Mouse (Mus musculus) embryonic facial prominence, embryonic 14.5 days (tissue): ENCODE data around the gene P3h2. TPM values are rescaled to one million over a fixed set of nuclear protein-coding genes. Genes with fewer than 3 reads are reported as not detected.

ENCODE experiments used
- ATAC-seq: fragments of 200-750 bp; cut with Nextera tagmentation; 2 replicates; pipeline ENCODE4 v1.8.0; 2017; ENCODE audit warnings: low read depth, moderate number of reproducible peaks, moderate TSS enrichment
- DNase-seq: peaks from one replicate; pipeline ENCODE4 v3.0.0-alpha.2; 2015; ENCODE audit warnings: low spot score
- H3K27ac ChIP-seq: fragments of 300-500 bp; sonication (generic); replicated peaks from 2 replicates; pipeline ENCODE4 v1.5.1; 2014; ENCODE audit warnings: low read depth, mild to moderate bottlenecking, low read length, moderate library complexity
- H3K27me3 ChIP-seq: fragments of 300-500 bp; sonication (generic); replicated peaks from 2 replicates; pipeline ENCODE4 v1.6.1; 2014; ENCODE audit warnings: low read length; ENCODE audit not compliant: control insufficient read depth, insufficient read depth
- H3K36me3 ChIP-seq: fragments of 300-500 bp; sonication (generic); 2 replicates; pipeline ENCODE4 v1.6.1; 2014; ENCODE audit warnings: low read length, mixed read lengths; ENCODE audit not compliant: control insufficient read depth, insufficient read depth
- H3K4me1 ChIP-seq: fragments of 300-500 bp; sonication (generic); 2 replicates; pipeline ENCODE4 v1.6.1; 2014; ENCODE audit warnings: antibody characterized with exemption, low read length; ENCODE audit not compliant: control insufficient read depth, insufficient read depth
- H3K4me2 ChIP-seq: fragments of 300-500 bp; sonication (generic); 2 replicates; pipeline ENCODE4 v1.6.1; 2014; ENCODE audit warnings: low read depth, mild to moderate bottlenecking, low read length, moderate library complexity, mixed read lengths
- H3K4me3 ChIP-seq: fragments of 300-500 bp; sonication (generic); 2 replicates; pipeline ENCODE4 v1.5.1; 2014; ENCODE audit warnings: low read depth, mild to moderate bottlenecking, low read length
- H3K9ac ChIP-seq: fragments of 300-500 bp; sonication (generic); 2 replicates; pipeline ENCODE4 v1.6.1; 2014; ENCODE audit warnings: low read depth, mild to moderate bottlenecking, low read length, moderate library complexity, mixed read lengths
- H3K9me3 ChIP-seq: fragments of 300-500 bp; sonication (generic); 2 replicates; pipeline ENCODE4 v1.6.1; 2016; ENCODE audit warnings: low read length; ENCODE audit not compliant: control insufficient read depth
- WGBS: fragments of 180-500 bp; shearing (Covaris S2); extraction: QIAGEN DNeasy Blood & Tissue Kit; methylation state at CpG from one replicate; pipeline ENCODE4 v1.1.7; 2014; 5-methylcytosine and 5-hydroxymethylcytosine counted together
- polyA plus RNA-seq: library from polyadenylated mRNA; unstranded; fragments of >200 nt; fragmentation: Nextera tagmentation; extraction: Ambion mirVana; gene quantifications from 2 replicates; pipeline ENCODE4 v1.2.1, GENCODE M21; 2014

Gene P3h2
- polyA plus RNA-seq, result 9.8 and 10.3 TPM in 2 replicates

DNA sequence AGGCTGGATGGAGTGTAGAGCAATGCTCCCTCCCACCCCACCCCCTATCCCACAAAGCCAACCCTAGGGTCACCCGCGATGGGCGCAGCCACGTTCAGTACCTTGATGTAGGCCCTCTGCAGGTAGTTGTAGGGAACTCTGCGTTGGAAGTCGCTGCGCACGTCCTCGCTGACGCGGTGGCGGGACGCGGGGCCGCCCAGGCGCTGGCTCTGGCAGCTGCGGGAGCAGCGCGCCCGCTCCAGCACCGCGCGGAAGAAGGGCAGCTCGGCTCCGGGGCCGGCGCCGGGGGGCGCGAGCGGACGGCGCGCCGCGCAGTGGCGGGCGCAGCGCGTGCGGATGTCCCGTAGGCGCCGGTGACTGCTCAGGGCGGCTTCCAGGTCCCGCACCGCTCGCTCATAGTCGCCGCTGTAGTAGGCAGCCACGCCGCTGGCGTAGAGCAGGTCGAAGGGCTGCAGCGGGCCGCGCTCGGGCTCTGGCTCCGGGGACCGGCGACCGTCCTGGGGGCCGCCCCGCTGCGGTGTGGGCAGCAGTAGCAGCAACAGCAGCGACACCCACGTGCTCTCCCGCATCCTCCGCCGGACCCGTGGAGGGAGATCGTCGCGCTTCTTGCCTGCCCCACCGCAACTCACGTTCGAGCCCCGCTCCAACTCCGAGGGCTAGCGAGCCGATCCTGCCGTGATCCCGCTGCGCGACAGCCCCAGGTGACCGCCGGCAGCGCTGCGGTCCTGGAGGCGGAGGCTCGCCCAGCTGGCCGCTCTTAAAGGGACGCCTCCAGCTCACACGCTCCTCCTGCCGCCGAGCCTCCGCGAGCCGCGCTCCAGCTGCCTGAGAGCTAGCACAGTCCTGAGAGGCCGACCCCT lies at the start of gene P3h2:
P3h2 (minus strand) TSS at position 670 of the 860 bp plus-strand sequence.
- ATAC-seq (peak; percentile 95), DNase-seq (peak; percentile 87)
- Histone ChIP-seq H3K36me3 (no peaks in the 10 kb centered on the region), H3K27me3 (no peaks in the 10 kb centered on the region), H3K4me3 (peak within 1 kb of the TSS; percentile 77), H3K9me3 (no peaks in the 10 kb centered on the region), H3K4me2 (peak within 1 kb of the TSS; percentile 90), H3K27ac (peak within 1 kb of the TSS; percentile 87), H3K4me1 (peaks cover 13% of the 10 kb centered on the region; the same call in 1 of the 2 replicates), H3K9ac (peak within 1 kb of the TSS; percentile 81)
- WGBS, result under 1% methylated on average over 31 of the region's 101 CpGs

GRCm38 (mm10) chr16:26152258-26152657 lies 46.7 kb upstream of the P3h2 start:
- Histone ChIP-seq H3K4me3 (no peak overlapping the region), H3K4me1 (no peaks in the 10 kb centered on the region), H3K9me3 (no peaks in the 10 kb centered on the region), H3K27me3 (no peaks in the 10 kb centered on the region), H3K27ac (no peak overlapping the region), H3K9ac (no peak overlapping the region), H3K4me2 (no peak overlapping the region), H3K36me3 (no peaks in the 10 kb centered on the region)
- WGBS, result 81% methylated on average over 2 of the region's 2 CpGs
- no peak for ATAC-seq
- DNase-seq, result no peak

GRCm38 (mm10) chr16:26150943-26151342 lies 45.4 kb upstream of the P3h2 start:
- WGBS, result 75% methylated on average over 1 of the region's 1 CpGs
- DNase-seq, result no peak

DNA sequence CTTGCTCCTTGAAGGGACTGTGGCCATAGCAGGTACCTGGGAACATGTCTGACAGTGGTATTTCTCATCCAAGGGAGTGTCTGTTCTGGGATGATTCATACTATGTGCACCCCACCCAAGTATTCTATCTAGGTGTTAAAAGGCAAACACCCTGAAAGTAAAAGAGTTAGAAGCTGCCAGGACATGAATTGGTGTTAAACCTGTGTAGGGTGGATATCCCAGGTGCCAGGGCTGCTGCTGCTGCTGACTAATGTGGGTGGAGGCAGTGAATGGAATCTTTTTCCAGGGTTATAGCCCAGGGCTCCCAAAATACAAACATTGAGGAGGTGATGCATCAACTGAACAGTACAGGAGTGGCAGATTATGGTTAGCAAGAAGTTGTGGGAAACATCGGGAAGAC lies 41.3 kb upstream of the P3h2 start:
- Histone ChIP-seq H3K27me3 (no peaks in the 10 kb centered on the region), H3K9ac (no peak overlapping the region), H3K4me3 (no peak overlapping the region), H3K4me2 (no peak overlapping the region), H3K9me3 (no peaks in the 10 kb centered on the region), H3K4me1 (no peaks in the 10 kb centered on the region), H3K27ac (no peak overlapping the region), H3K36me3 (no peaks in the 10 kb centered on the region)
- DNase-seq (no peak), ATAC-seq (no peak)
- 85% methylated on average over 1 of the region's 1 CpGs for WGBS

More at GRCm38 (mm10) chr16:26150943-26151342, 45.4 kb upstream of the P3h2 start:
- no peak overlapping the region for H3K27ac ChIP-seq
- no peak overlapping the region for H3K4me3 ChIP-seq
- no peaks in the 10 kb centered on the region for H3K27me3 ChIP-seq
- H3K36me3 ChIP-seq, result no peaks in the 10 kb centered on the region
- ATAC-seq, result no peak
- H3K9me3 ChIP-seq, result no peaks in the 10 kb centered on the region
- no peak overlapping the region for H3K4me2 ChIP-seq
- H3K4me1 ChIP-seq, result no peaks in the 10 kb centered on the region
- no peak overlapping the region for H3K9ac ChIP-seq

DNA sequence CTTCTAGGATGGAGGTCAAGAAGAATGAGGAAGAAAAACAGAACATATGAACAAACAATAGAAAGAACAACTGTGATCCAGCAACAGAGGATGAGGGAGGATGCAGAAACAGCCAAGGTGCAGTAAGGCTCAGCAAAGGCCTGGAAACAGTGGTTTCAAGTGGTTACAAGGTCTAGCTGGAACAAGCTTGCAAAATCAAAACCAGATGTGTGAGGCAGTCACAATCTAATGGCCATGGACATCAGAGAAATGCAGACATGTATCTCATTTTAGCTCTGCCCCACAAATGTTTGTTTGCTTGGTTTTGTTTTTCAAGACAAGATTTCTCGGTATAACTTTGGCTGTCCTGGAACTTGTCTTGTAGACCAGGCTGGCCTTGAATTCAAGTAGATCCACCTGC lies 25.5 kb upstream of the P3h2 start:
- DNase-seq (no peak), ATAC-seq (no peak)
- no peak overlapping the region for H3K9ac ChIP-seq
- H3K9me3 ChIP-seq, result no peaks in the 10 kb centered on the region
- WGBS, result 52% methylated on average over 1 of the region's 1 CpGs
- H3K36me3 ChIP-seq, result no peaks in the 10 kb centered on the region
- no peak overlapping the region for H3K27ac ChIP-seq
- H3K4me1 ChIP-seq, result no peaks in the 10 kb centered on the region
- no peaks in the 10 kb centered on the region for H3K27me3 ChIP-seq
- no peak overlapping the region for H3K4me2 ChIP-seq
- no peak overlapping the region for H3K4me3 ChIP-seq

DNA sequence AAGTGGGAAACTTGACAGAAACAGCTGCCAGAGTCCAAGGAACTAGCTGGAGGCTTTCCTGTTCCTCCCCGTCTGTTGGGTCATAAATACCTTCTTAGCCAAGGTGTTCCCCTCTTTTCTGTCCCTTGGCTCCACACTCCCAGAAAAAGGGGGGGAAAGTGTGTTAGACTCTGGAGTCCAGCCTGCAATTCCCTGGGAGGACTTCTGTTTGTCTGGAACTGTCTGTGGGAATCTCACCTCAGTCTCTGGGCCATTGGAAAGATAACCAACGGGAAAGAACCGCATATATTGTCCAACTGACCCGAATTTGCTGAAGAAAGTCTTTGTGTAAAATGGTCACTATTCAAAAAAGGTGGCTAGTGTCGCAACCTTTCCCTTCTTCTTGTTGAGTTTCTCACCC lies 1.0 kb upstream of the P3h2 start:
- Histone ChIP-seq H3K4me1 (peaks cover 13% of the 10 kb centered on the region; the same call in 1 of the 2 replicates), H3K36me3 (no peaks in the 10 kb centered on the region), H3K9ac (no peak overlapping the region), H3K4me3 (no peak overlapping the region), H3K27me3 (no peaks in the 10 kb centered on the region), H3K9me3 (no peaks in the 10 kb centered on the region), H3K27ac (peak overlapping the region; percentile 30; the same call in 1 of the 2 replicates), H3K4me2 (peak overlapping the region; percentile 90; the same call in 1 of the 2 replicates)
- DNase-seq (no peak), ATAC-seq (no peak)
- 76% methylated on average over 5 of the region's 5 CpGs for WGBS

DNA sequence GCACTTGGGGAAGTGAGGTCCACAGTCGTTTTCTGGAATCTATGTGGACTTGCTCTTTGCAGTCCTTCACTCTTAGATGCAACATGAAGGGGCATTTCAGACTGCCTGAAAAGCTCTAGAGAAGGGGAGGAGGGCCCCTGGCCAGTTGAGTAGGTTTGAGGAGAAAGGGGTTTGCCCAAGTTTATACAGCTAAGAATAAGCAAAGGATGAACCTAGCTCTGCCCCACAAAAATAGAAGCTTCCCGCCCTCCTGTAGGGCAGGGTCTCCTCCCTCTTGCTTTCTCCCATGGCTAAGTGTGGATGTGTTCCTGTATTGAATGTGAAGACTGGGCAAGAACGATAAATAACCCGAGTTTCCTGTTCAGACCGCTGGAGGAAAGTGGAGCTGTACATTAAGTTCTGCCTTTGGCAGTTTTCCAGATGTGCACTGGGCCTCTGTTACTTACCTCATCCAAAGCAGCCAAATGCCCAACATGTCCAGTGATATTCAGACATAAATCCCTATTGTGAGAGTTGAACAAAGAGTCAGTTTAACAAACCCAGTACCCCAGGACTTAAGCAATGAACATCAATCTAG lies 545 bp upstream of the P3h2 start:
- no peaks in the 10 kb centered on the region for H3K9me3 ChIP-seq
- H3K4me1 ChIP-seq, result peaks cover 13% of the 10 kb centered on the region; the same call in 1 of the 2 replicates
- 1% methylated on average over 5 of the region's 5 CpGs for WGBS
- no peaks in the 10 kb centered on the region for H3K27me3 ChIP-seq
- H3K9ac ChIP-seq, result peak overlapping the region; percentile 81
- H3K4me2 ChIP-seq, result peak overlapping the region; percentile 90
- ATAC-seq (peak; percentile 64), DNase-seq (peak; percentile 89)
- peak overlapping the region; percentile 77 for H3K4me3 ChIP-seq
- no peaks in the 10 kb centered on the region for H3K36me3 ChIP-seq
- peak overlapping the region; percentile 87 for H3K27ac ChIP-seq

DNA sequence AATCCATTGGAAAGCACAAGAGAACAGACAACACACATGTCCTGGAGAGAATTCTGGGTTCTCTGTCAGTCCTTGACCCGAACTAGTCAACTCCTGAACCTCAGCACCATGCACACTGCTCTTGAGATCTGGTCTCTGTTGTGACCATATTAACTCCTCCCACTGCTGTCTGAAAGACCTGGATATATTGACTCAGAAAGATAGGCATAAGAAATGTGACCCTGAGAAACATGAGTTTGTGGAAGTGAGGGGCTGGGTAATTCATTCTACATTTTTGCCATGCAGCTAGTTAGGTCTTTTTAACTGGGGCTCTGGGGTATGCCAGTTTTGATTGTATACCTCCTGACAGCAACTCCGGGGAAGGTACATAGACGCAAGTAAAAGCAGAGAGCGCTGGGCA lies 1.3 kb downstream of the P3h2 start:
- DNase-seq, result no peak

More for the DNA sequence above, 1.3 kb downstream of the P3h2 start:
- Histone ChIP-seq H3K4me2 (peak overlapping the region; percentile 90), H3K4me3 (peak overlapping the region; percentile 77), H3K4me1 (peaks cover 19% of the 10 kb centered on the region; the same call in 1 of the 2 replicates), H3K36me3 (no peaks in the 10 kb centered on the region), H3K27ac (no peak overlapping the region), H3K27me3 (no peaks in the 10 kb centered on the region), H3K9me3 (no peaks in the 10 kb centered on the region), H3K9ac (peak overlapping the region; percentile 81)
- WGBS, result 39% methylated on average over 4 of the region's 4 CpGs
- ATAC-seq, result no peak
